Mouse (Mus musculus) lung, adult 2 months (tissue): Measurements from ENCODE around the gene Zscan10. TPM values are rescaled to one million over a fixed set of nuclear protein-coding genes. Genes with fewer than 3 reads are reported as not detected.

Experiments used
- DNase-seq: peaks from one replicate; pipeline ENCODE4 v3.0.0; 2022
- H3K4me1 ChIP-seq: fragments of 200-500 bp; 2 replicates; pipeline ENCODE4 v1.6.1; 2011; ENCODE audit warnings: low read length; ENCODE audit not compliant: control insufficient read depth, insufficient read depth
- H3K4me3 ChIP-seq: fragments of 200-500 bp; replicated peaks from 2 replicates; pipeline ENCODE3; 2011; ENCODE audit warnings: low read depth, mild to moderate bottlenecking, control low read depth, low read length; ENCODE audit errors: extremely low read depth
- CTCF ChIP-seq: fragments of 200-500 bp; IDR thresholded peaks from 2 replicates; pipeline ENCODE4 v1.5.1; 2011; ENCODE audit warnings: mild to moderate bottlenecking, low read length, control low read depth; ENCODE audit not compliant: insufficient read depth
- POLR2A ChIP-seq: fragments of 200-500 bp; IDR thresholded peaks from 2 replicates; pipeline ENCODE4 v1.6.1; 2011; ENCODE audit warnings: low read depth, mild to moderate bottlenecking, control low read depth, low read length, borderline replicate concordance; ENCODE audit errors: extremely low read depth
- WGBS: fragments of 180-500 bp; shearing (Covaris S2); methylation state at CpG from one replicate; pipeline ENCODE4 v1.1.7; 2018; 5-methylcytosine and 5-hydroxymethylcytosine counted together
- polyA plus RNA-seq: library from polyadenylated mRNA; depleted of rRNA; stranded (reverse); fragments of >200 nt; gene quantifications from 2 replicates; pipeline ENCODE4 v1.2.3, GENCODE M21; 2012

Zscan10 gene
- polyA plus RNA-seq, 1 experiment = 0.06 TPM

DNA sequence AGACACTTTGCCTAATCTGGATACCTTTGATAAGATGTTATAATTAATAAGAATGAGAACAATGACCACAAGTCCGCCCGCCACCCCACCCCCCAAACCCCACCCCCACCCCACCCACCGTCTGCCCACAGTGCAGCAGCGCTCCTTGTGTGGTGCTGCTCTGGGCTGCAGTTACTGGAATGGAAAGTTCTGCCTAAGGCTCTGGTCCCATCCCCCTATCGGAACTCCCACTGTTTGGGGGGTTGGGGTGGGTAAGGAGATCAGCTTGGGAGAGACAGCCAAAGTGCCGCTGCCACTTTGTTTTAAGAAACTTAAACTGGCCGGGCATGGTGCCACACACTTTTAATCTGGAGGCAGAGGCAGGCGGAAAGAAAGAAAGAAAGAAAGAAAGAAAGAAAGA is 2.4 kb downstream of the Zscan10 start:
- WGBS = 50% methylated on average over 8 of the region's 8 CpGs
- DNase-seq = no peak
- no peaks in the 10 kb centered on the region for H3K4me1 ChIP-seq
- TF ChIP-seq POLR2A = no peak
- TF ChIP-seq CTCF = no peak
- no peak overlapping the region for H3K4me3 ChIP-seq

DNA sequence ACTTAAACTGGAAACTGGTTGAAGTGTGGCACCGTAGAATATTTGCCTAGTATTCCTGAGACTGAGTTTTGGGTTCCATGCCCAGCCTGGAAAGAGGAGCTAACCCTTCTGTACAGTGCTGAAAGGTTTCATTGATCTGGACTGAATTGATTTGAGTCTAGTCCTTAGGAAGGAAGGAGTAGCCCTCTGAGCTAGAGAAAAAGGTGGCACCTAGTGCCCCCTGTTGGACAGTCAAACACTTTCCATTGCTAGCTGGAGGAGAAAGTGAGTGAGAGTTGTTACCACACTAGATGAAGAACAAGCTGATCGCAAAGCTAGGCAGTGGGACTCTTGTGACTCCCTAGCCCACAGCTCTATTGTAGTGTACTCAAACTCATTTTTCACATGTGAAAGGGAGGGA is 2.9 kb downstream of the Zscan10 start:
- DNase-seq = no peak
- H3K4me3 ChIP-seq = no peak overlapping the region
- 55% methylated on average over 2 of the region's 2 CpGs for WGBS
- TF ChIP-seq POLR2A (no peak), CTCF (peak; percentile 36; the same call in 1 of the 2 replicates)
- no peaks in the 10 kb centered on the region for H3K4me1 ChIP-seq

DNA sequence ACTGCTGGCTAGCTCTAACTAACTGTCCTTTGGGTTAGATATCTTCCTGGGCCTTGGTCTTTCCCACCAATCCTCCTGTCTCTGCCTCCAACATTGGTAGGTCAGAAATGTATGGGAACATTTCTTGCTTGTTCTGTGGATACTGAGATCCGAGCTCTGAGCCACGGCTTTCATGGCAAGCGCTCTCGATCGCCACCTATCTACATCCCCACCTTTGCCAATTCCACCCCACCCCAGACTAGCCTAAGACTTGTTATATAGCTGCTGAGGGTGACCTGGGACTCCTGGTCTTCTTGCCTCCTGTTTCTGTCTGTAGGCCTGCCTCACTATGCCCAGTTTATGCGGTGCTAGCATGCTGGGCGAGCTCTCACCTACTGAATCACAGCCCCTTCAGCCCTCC is 3.7 kb downstream of the Zscan10 start:
- DNase-seq = no peak
- Histone ChIP-seq H3K4me1 (no peaks in the 10 kb centered on the region), H3K4me3 (no peak overlapping the region)
- WGBS = 64% methylated on average over 7 of the region's 7 CpGs
- TF ChIP-seq CTCF = no peak
- TF ChIP-seq POLR2A = no peak

DNA sequence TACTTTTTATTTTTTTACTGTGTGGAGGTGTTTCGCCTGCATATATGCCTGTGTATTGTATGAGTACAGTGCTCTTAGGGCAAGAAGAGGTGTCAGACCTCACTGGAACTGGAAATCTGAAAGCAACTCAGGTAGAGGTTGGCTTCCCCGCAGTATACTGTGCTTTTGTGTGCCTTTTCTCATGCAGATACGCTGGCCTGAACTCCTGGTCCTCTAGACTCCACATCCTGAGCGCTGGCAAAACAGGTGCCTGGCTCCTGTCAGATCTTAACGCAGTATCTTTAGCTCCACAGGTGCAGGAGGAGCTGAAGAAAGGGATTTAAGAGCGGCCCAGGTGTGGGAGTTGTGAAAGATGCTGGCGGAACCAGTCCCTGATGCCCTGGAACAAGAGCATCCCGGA is 4.6 kb downstream of the Zscan10 start:
- Histone ChIP-seq H3K4me1 (no peaks in the 10 kb centered on the region), H3K4me3 (no peak overlapping the region)
- TF ChIP-seq POLR2A (no peak), CTCF (no peak)
- DNase-seq = no peak
- 85% methylated on average over 8 of the region's 8 CpGs for WGBS

DNA sequence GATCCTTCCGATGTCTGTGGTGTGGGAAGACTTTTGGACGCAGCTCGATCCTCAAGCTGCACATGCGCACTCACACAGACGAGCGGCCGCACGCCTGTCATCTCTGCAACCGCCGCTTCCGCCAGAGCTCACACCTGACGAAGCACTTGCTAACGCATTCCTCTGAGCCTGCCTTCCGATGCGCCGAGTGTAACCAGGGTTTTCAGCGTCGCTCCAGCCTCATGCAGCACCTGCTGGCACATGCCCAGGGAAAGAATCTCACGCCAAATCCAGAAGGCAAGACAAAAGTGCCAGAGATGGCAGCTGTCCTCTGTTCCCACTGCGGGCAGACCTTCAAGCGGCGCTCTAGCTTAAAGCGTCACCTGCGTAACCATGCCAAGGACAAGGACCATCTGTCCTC is 9.0 kb downstream of the Zscan10 start:
- WGBS = 91% methylated on average over 24 of the region's 24 CpGs
- no peaks in the 10 kb centered on the region for H3K4me1 ChIP-seq
- DNase-seq = no peak
- TF ChIP-seq CTCF (no peak), POLR2A (no peak)
- H3K4me3 ChIP-seq = no peak overlapping the region

DNA sequence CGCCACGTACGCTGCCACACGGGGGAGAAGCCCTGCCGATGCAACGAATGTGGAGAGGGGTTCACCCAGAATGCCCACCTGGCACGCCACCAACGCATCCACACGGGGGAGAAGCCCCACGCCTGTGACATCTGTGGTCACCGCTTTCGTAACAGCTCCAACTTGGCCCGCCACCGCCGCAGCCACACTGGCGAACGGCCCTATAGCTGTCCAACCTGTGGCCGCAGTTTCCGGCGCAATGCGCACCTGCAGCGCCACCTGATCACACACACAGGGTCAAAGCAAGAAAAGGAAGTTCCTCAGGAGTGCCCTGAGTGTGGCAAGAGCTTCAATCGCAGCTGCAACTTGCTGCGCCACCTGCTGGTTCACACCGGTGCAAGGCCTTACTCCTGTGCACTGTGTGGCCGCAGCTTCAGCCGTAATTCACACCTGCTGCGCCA is 9.7 kb downstream of the Zscan10 start:
- H3K4me1 ChIP-seq = no peaks in the 10 kb centered on the region
- peak; percentile 41 for DNase-seq
- 63% methylated on average over 28 of the region's 28 CpGs for WGBS
- TF ChIP-seq POLR2A (no peak), CTCF (peak; percentile 83)
- H3K4me3 ChIP-seq = no peak overlapping the region

DNA sequence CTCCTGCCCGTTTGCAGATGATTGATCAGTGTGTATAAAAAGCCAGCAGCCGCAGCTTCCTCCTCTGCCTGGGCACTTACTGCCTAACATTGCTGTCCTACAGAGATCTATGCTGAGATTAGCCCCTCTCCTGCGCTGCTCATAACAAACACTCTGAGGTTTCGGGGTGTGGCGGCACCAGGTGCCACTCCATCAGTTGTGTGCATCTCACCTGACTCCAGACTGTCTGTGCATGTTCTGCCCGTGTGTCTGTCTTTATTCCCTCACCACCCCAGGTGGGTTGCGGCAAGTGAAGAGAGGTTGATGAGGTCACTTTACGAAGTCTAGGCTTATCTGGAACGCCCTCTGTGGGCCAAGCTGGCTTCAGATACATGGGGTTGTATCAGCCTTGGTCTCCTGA is 16.4 kb downstream of the Zscan10 start:
- no peak for TF ChIP-seq CTCF
- TF ChIP-seq POLR2A = no peak
- WGBS = 25% methylated on average over 9 of the region's 9 CpGs
- no peak for DNase-seq

DNA sequence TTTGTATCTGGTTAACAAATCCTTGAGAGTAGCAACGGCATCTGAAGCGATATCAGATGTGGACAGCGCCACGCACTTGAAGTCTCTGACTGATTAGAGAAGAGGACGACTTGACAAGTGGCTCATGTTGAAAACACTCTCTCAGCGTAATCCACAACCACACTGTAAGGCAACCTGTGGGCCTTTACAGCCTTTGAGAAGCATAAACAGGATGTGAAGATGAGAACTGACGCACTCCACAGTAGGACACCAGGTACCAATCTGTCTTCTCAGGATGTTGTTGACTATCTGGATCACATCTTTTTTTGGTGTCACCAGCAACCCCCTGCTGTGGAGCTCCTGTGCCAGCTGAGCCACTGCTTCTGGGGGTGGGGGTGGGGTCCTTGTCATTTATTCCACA is 19.7 kb downstream of the Zscan10 start:
- no peaks in the 10 kb centered on the region for H3K4me1 ChIP-seq
- 54% methylated on average over 7 of the region's 7 CpGs for WGBS
- no peak overlapping the region for H3K4me3 ChIP-seq
- TF ChIP-seq CTCF = no peak
- TF ChIP-seq POLR2A = no peak
- DNase-seq = no peak

More for the DNA sequence above, 16.4 kb downstream of the Zscan10 start:
- H3K4me3 ChIP-seq = no peak overlapping the region
- H3K4me1 ChIP-seq = no peaks in the 10 kb centered on the region

DNA sequence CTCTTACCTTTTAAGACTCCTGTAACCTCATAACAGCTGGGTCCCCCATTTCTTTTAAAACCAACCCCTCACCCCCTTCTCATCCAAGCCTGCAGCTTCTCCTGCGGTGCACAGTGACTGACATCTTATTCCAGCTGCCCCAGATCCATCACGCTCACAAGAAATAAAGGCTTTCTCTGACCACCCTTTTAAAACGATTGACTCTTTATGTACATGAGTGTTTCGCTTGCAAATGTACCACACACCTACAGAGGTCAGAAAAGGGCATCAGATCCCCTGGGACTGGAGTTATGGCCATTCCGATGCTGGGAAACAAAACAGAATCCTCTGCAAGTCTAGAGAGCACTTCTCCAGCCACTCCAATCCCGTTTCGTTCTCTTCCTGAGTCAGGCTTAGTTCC is 27.2 kb downstream of the Zscan10 start:
- no peak for DNase-seq
- 29% methylated on average over 7 of the region's 7 CpGs for WGBS
- no peak for TF ChIP-seq POLR2A
- TF ChIP-seq CTCF = no peak
- Histone ChIP-seq H3K4me1 (no peaks in the 10 kb centered on the region), H3K4me3 (no peak overlapping the region)

DNA sequence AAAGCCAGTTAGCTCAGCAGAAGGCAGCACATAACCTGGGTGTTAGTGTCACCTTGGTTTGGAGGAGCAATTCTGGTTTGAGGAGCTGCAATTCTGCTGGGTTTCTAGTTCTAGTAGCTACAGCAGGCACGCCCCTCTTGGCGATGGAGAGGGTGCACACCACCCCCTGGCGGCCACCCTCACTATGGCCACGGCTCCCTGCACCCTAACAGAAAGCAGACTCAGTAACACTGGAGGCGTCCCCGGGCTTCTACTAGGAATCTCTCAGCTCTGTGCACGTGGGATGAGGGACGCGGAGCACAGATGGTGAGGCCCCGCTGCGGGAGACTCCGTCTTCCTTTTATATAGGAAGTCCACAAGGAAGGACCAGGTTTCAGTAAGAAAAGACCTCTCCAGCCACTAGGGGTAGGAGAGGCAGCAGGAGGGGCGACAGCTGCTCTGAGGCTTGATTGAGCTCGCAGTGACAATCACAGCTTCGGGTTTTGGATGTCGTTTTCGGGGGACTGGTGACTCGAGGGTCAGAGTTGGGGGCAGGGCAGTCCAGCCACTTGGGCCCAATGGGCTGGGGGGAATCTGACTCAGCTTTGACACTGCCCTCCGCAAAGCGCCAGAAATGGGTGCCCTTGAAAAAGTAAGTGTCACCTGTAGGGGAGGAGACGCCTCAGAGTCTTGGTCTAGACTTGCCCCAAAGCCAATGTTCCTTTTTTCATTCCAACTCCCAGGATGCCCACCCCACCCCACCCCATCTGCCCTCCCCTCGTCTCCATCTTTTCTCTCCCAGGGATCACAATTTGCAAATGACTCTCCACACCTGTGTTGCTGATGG is 29.8 kb downstream of the Zscan10 start:
- no peak for TF ChIP-seq POLR2A
- TF ChIP-seq CTCF = peak; percentile 77
- Histone ChIP-seq H3K4me1 (no peaks in the 10 kb centered on the region), H3K4me3 (no peak overlapping the region)
- peak; percentile 80 for DNase-seq
- WGBS = 10% methylated on average over 22 of the region's 22 CpGs
